Mouse (Mus musculus) lung, embryonic 14.5 days (tissue): ENCODE data around the gene Olfr541. TPM values are rescaled to one million over a fixed set of nuclear protein-coding genes. Genes with fewer than 3 reads are reported as not detected.
A peak's percentile ranks its signal among the peaks of the same experiment; 100 is the strongest.

ENCODE experiments used
- ATAC-seq: fragments of 200-750 bp; cut with Nextera tagmentation; 2 replicates; pipeline ENCODE4 v1.8.0; 2017; ENCODE audit warnings: mild to moderate bottlenecking, moderate TSS enrichment, moderate library complexity; ENCODE audit not compliant: insufficient read depth
- DNase-seq: peaks from one replicate; pipeline ENCODE4 v3.0.0-alpha.2; 2015
- H3K27ac ChIP-seq: fragments of 300-500 bp; sonication (generic); 2 replicates; pipeline ENCODE4 v1.5.1; 2014; ENCODE audit warnings: low read depth, mild to moderate bottlenecking, moderate library complexity
- H3K27me3 ChIP-seq: fragments of 300-500 bp; sonication (generic); 2 replicates; pipeline ENCODE4 v1.6.1; 2014; ENCODE audit warnings: low read length, control low read depth; ENCODE audit not compliant: insufficient read depth
- H3K36me3 ChIP-seq: fragments of 300-500 bp; sonication (generic); 2 replicates; pipeline ENCODE4 v1.6.1; 2014; ENCODE audit warnings: control low read depth; ENCODE audit not compliant: insufficient read depth
- H3K4me1 ChIP-seq: fragments of 300-500 bp; sonication (generic); 2 replicates; pipeline ENCODE4 v1.6.1; 2014; ENCODE audit warnings: antibody characterized with exemption, control low read depth; ENCODE audit not compliant: insufficient read depth
- H3K4me2 ChIP-seq: fragments of 300-500 bp; sonication (generic); 2 replicates; pipeline ENCODE4 v1.6.1; 2014; ENCODE audit warnings: mild to moderate bottlenecking
- H3K4me3 ChIP-seq: fragments of 300-500 bp; sonication (generic); 2 replicates; pipeline ENCODE4 v1.5.1; 2014; ENCODE audit warnings: low read depth, low read length
- H3K9ac ChIP-seq: fragments of 300-500 bp; sonication (generic); 2 replicates; pipeline ENCODE4 v1.6.1; 2014
- H3K9me3 ChIP-seq: fragments of 300-500 bp; sonication (generic); 2 replicates; pipeline ENCODE4 v1.6.1; 2016; ENCODE audit warnings: low read depth, low read length, control low read depth
- CTCF ChIP-seq: IDR thresholded peaks from 2 replicates; pipeline ENCODE4 v1.5.1; 2016; ENCODE audit warnings: antibody characterized with exemption, low read depth
- WGBS: fragments of 180-500 bp; shearing (Covaris S2); extraction: QIAGEN DNeasy Blood & Tissue Kit; methylation state at CpG from one replicate; pipeline ENCODE4 v1.1.7; 2014; 5-methylcytosine and 5-hydroxymethylcytosine counted together
- polyA plus RNA-seq: library from polyadenylated mRNA; unstranded; fragments of >200 nt; fragmentation: Nextera tagmentation; extraction: Ambion mirVana; gene quantifications from 2 replicates; pipeline ENCODE4 v1.2.1, GENCODE M21; 2014

Olfr541 gene
- polyA plus RNA-seq, 1 experiment from 2014 or later, result not detected

DNA sequence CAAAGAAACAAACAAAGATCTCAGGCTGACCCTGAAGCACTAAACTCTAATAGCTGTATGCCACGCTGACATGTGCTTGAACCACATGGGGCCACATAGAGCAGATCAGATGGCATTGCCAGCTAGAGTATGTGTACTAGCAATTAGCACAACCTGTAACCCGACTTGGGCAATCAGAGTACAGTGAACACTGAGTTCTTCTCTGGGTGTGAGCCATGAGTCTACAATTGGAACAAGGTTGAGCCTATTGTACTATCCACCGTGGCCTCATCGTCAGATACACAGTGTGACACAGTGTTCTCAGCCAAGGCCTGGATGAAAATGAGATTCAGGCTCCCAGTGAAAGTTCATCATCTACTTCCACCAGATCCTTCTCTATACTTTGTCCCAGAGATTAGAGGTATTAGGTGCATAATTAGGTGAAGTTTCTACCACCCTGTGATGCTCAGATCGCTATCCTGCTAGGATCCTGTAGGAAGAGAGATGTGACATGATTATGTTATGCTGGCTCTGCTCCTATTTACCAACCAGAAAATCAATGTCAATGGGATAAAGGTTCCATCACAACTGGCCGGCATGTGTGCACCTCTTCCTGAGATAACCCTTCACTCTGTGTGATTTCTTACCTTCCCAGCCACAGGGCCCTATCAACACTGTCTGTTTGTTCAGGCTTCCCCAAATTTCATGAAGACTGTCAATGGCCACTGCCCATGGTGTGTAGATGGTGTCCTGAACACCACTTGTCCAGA is 10.6 kb downstream of the Olfr541 start:
- ATAC-seq (no peak), DNase-seq (no peak)
- no peak overlapping the region for H3K4me3 ChIP-seq
- no peaks in the 10 kb centered on the region for H3K4me1 ChIP-seq
- H3K9ac ChIP-seq, result no peak overlapping the region
- H3K9me3 ChIP-seq, result no peaks in the 10 kb centered on the region
- no peak overlapping the region for H3K27ac ChIP-seq
- TF ChIP-seq CTCF, result no peak
- WGBS, result 74% methylated on average over 6 of the region's 6 CpGs
- H3K4me2 ChIP-seq, result no peak overlapping the region
- no peaks in the 10 kb centered on the region for H3K27me3 ChIP-seq
- no peaks in the 10 kb centered on the region for H3K36me3 ChIP-seq

- Histone ChIP-seq H3K9ac (no peak overlapping the region), H3K9me3 (no peaks in the 10 kb centered on the region), H3K27ac (no peak overlapping the region), H3K4me2 (no peak overlapping the region), H3K4me3 (no peak overlapping the region), H3K27me3 (no peaks in the 10 kb centered on the region), H3K36me3 (no peaks in the 10 kb centered on the region), H3K4me1 (no peaks in the 10 kb centered on the region)
- no peak for ATAC-seq
- DNase-seq, result no peak
- no peak for TF ChIP-seq CTCF
- 73% methylated on average over 7 of the region's 7 CpGs for WGBS
Observed at GRCm38 (mm10) chr7:140717155-140718055, 20.3 kb downstream of the Olfr541 start.

DNA sequence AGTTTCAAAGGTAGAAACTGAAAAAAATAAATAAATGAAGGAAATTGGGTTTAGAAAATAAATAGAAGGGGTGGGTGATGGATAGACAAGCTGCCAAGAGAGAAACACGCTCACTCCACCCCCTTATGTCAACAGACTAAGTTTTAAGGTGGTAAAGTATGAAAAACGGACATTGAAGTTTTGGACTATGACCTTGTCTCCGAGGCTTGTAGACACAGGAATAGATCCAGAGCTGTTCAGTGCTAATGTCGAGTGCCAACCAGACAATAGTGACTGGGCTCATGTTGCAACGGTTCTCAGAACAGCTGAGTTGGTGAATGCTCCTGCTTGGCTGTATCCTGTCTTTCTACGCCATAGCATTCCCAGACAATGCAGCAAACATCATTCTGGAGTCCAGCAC is 24.0 kb downstream of the Olfr541 start:
- Histone ChIP-seq H3K4me3 (no peak overlapping the region), H3K4me1 (no peaks in the 10 kb centered on the region), H3K4me2 (no peak overlapping the region), H3K9me3 (no peaks in the 10 kb centered on the region), H3K27ac (no peak overlapping the region), H3K36me3 (no peaks in the 10 kb centered on the region), H3K27me3 (no peaks in the 10 kb centered on the region), H3K9ac (no peak overlapping the region)
- no peak for TF ChIP-seq CTCF
- no peak for ATAC-seq
- DNase-seq, result no peak
- 53% methylated on average over 6 of the region's 6 CpGs for WGBS

- Histone ChIP-seq H3K4me1 (no peaks in the 10 kb centered on the region), H3K4me3 (no peak overlapping the region), H3K9ac (no peak overlapping the region), H3K27ac (no peak overlapping the region), H3K4me2 (no peak overlapping the region), H3K9me3 (no peaks in the 10 kb centered on the region), H3K36me3 (no peaks in the 10 kb centered on the region), H3K27me3 (no peaks in the 10 kb centered on the region)
- DNase-seq (no peak), ATAC-seq (no peak)
- no peak for TF ChIP-seq CTCF
Observed at GRCm38 (mm10) chr7:140725558-140725957, 28.5 kb downstream of the Olfr541 start.

DNA sequence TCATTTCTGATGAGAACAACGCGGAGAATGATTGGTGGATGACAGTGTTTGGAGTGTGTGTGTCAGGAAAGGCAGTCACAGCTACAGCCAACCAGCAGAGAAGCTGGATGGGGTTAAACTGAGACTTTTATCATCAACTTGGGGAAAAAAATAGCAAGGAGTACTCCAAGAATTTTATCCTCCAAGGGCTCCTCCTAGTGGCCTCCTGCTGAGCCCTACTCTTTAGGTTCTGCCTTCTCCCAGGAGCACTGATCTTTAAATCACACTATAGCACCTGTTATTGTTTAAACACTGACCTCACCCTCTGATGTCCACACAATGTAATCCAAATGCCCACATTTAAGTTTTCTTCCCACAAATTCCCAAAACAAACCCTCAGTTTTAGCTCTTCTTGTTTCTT is 36.1 kb downstream of the Olfr541 start:
- no peaks in the 10 kb centered on the region for H3K4me1 ChIP-seq
- H3K36me3 ChIP-seq, result no peaks in the 10 kb centered on the region
- H3K9me3 ChIP-seq, result no peaks in the 10 kb centered on the region
- H3K27me3 ChIP-seq, result no peaks in the 10 kb centered on the region
- no peak overlapping the region for H3K9ac ChIP-seq
- H3K4me2 ChIP-seq, result no peak overlapping the region
- no peak overlapping the region for H3K27ac ChIP-seq
- WGBS, result 75% methylated on average over 2 of the region's 2 CpGs
- H3K4me3 ChIP-seq, result no peak overlapping the region
- no peak for TF ChIP-seq CTCF
- no peak for ATAC-seq
- DNase-seq, result peak; percentile 17

DNA sequence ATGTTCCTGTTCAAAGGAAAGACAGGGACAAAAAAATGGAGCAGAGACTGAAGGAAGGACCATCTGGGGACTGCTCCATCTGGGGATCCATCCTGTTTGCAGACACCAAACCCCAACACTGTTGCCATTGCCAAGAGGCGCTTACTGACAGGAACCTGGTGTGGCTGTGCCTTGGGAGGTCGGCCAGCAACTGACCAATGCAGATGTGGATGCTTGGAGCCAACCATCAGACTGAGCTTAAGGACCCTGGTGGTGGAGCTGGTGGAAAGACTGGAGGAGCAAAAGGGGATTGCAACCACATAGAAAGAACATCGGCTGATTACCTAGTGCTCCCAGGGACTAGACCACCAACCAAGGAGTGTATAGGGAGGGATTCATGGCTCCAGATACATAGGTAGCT is 50.3 kb downstream of the Olfr541 start:
- TF ChIP-seq CTCF, result no peak
- DNase-seq (no peak), ATAC-seq (no peak)
- no peaks in the 10 kb centered on the region for H3K36me3 ChIP-seq
- H3K4me2 ChIP-seq, result no peak overlapping the region
- H3K9ac ChIP-seq, result no peak overlapping the region
- H3K27me3 ChIP-seq, result no peaks in the 10 kb centered on the region
- H3K4me3 ChIP-seq, result no peak overlapping the region
- H3K27ac ChIP-seq, result no peak overlapping the region
- H3K9me3 ChIP-seq, result no peaks in the 10 kb centered on the region
- no peaks in the 10 kb centered on the region for H3K4me1 ChIP-seq
- WGBS, result 74% methylated on average over 3 of the region's 3 CpGs

DNA sequence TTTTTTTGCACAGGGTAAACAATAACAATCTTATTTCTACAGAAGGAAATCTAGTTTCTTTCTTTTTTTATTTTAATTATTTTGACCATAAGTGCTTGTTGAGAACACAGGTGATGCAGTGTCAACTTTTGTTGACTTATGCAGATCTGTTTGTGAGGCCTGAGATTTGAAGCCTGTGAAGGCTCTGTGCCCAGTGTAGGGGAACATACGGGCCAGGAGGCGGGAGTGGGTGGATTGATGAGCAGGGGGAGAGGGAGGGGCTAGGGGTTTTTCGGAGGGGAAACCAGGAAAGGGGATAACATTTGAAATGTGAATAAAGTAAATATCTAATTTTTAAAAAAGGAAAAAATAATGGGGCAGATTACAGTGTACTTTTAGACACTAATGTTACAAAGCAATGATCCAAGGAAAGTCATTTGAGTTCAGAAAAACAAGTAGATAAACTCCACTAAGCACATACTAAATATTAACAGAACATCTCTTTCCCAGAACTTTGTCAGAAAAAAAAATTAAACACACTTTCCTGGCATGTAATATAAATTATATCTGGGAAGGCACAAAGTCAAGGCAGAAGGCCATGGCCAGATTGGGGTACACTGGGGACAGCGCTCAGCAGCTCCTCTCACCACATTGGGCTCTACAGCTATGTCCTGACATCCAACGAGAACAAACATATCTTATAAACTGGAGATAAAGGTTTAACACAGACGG is 51.2 kb downstream of the Olfr541 start:
- DNase-seq (no peak), ATAC-seq (no peak)
- Histone ChIP-seq H3K27ac (no peak overlapping the region), H3K9ac (no peak overlapping the region), H3K4me1 (no peaks in the 10 kb centered on the region), H3K36me3 (no peaks in the 10 kb centered on the region), H3K4me2 (no peak overlapping the region), H3K4me3 (no peak overlapping the region), H3K27me3 (no peaks in the 10 kb centered on the region), H3K9me3 (no peaks in the 10 kb centered on the region)
- 72% methylated on average over 6 of the region's 6 CpGs for WGBS
- TF ChIP-seq CTCF, result no peak
